Mouse (Mus musculus) ovary, postnatal 10 days (tissue): ENCODE measurements around the gene Parm1.

Experiments used
- DNase-seq: peaks from one replicate; pipeline ENCODE4 v3.0.0; 2022; ENCODE audit warnings: low spot score

Gene Parm1

GRCm38 (mm10) chr5:91517480-91518301 lies at the start of gene Parm1:
Gene Parm1 (plus strand): TSS chr5:91517615.
- peak; percentile 69 for DNase-seq

GRCm38 (mm10) chr5:91475241-91475640 lies 42.2 kb upstream of the Parm1 start:
- no peak for DNase-seq

GRCm38 (mm10) chr5:91476863-91477262 lies 40.6 kb upstream of the Parm1 start:
- DNase-seq, result no peak

DNA sequence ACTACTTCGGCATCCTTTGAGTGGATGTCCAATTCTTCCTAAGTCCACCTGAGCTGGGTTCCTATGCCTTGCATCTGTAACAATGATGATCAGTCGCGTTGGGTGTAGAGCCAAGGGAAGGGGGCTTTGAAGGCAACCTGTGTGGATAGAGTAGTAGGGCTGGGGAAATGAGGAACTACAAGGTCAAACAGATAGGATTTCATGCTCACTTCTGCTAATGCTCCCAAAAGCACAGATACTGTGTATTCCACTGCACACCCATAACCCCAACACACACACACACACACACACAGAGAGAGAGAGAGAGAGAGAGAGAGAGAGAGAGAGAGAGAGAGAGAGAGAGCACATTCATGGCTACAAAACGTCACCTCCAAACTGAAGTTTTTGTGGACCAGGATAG lies 38.7 kb upstream of the Parm1 start:
- DNase-seq, result no peak

- DNase-seq, result no peak
Measured at GRCm38 (mm10) chr5:91480129-91480528, 37.3 kb upstream of the Parm1 start.

DNA sequence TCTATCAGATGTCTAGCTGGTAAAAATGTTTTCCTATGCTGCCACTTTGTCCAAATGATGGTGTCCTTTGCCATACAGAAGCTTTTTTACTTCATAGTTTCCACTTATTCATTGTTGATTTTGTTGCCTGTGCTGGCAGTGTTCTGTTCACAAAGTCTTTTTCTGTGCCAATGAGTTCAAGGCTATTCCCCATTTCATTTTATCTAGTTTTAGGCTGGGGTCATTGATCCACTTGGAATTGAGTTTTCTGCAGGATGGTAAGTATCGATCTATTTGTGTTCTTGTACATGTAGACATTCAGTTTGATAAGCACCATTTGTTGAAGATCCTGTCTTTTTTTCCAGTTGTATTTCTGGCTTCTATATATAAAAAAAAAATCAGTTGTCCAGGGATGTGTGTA lies 33.1 kb upstream of the Parm1 start:
- DNase-seq, result no peak

- no peak for DNase-seq
Measured at GRCm38 (mm10) chr5:91494456-91494855, 23.0 kb upstream of the Parm1 start.

- no peak for DNase-seq
Measured at GRCm38 (mm10) chr5:91501361-91501760, 16.1 kb upstream of the Parm1 start.

GRCm38 (mm10) chr5:91502366-91502765 lies 15.0 kb upstream of the Parm1 start:
- DNase-seq, result no peak

GRCm38 (mm10) chr5:91504320-91504922 lies 13.0 kb upstream of the Parm1 start:
- no peak for DNase-seq

DNA sequence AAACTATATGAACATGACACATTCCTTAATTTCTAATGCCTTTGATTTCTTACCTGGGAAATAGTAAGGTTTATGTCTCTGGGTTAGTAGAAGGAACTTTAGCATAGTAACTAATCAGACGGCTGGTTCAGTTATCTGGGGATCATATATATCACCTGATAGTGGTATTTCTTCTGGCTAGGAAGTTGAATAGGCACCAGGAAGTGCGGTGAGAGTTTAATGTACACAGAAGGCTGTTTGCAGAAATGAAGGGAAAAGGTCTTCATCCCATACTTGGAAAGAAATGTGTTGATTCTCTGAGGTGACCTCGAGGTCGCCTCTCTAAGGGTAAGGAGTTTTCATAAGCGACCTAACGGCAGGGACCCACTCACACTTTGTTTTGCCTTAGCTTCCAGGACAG lies 338 bp upstream of the Parm1 start:
- DNase-seq, result no peak

DNA sequence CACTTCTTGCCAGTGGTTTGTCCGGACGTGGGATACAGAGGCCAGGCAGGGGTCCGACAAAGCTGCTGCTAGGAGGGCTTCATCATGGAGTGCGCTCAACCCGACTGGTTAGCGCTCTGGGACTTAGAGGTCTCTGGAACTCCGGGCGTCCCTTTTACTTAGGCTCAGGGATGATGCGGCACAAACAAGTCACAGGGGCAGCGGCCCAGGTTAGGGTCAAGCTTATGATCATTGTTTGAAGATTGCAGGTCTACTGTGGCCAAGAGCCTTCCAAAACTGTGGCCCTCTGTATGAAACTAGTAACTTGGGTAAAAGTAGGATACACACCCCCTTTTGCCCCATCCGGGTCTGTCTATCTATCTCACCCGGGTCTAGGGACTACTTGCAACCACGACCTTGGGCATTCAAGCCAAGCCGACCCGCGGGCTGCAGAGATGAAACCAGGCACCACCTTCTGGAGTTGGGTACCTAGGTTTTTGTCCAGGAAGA lies 931 bp downstream of the Parm1 start:
- no peak for DNase-seq

- peak; percentile 8 for DNase-seq
Measured at GRCm38 (mm10) chr5:91518946-91519345, 1.5 kb downstream of the Parm1 start.

- no peak for DNase-seq
Measured at GRCm38 (mm10) chr5:91519521-91519920, 2.1 kb downstream of the Parm1 start.

GRCm38 (mm10) chr5:91532748-91533496 lies 15.5 kb downstream of the Parm1 start:
- DNase-seq, result no peak

DNA sequence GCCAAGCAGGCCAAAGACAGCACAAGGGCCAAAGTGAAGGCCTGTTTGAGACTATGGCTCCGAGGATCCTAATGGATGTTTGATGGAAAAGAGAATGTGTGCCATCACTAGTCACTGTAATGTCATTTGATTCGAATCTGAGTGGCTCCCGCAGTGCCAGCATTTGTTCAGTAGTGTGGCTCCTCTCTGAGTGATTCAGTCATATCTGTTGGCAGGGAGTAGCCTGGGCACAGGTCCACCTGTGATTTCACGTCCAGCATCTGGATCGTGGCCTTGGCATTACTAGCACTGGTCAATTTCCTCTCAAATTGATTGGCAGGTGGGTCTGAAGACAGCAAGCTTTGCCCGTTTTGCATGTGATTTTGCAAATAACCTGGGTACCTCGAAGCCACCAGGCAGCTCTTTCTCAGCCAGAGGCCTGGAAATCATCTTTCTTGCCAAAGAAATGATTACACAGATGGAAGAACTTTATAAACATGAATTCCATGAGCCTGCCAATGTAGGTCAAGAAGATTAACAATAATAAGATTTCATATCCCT lies 41.7 kb downstream of the Parm1 start:
- no peak for DNase-seq

- DNase-seq, result no peak
Measured at GRCm38 (mm10) chr5:91559711-91560110, 42.3 kb downstream of the Parm1 start.

GRCm38 (mm10) chr5:91561394-91561793 lies 44.0 kb downstream of the Parm1 start:
- DNase-seq, result no peak

DNA sequence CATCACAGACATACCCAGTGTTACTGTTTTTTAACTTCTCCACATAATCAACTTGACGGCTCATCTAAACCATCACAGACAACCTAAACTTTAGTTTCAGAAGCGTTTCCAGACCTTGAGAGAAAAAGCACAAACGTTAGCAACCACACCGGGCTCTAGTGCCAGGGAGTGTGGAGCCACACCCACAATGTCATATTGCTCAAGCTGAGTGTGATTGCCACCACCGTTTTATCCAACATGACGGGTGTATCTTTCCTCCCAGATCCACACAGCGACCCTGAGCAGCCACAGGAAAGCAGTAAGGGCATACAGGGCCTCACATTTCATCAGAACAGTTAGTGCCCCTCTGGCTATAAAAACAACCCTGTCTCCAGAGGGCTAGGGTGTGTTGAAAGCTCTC lies 45.1 kb downstream of the Parm1 start:
- DNase-seq, result no peak

GRCm38 (mm10) chr5:91564054-91564453 lies 46.6 kb downstream of the Parm1 start:
- no peak for DNase-seq

DNA sequence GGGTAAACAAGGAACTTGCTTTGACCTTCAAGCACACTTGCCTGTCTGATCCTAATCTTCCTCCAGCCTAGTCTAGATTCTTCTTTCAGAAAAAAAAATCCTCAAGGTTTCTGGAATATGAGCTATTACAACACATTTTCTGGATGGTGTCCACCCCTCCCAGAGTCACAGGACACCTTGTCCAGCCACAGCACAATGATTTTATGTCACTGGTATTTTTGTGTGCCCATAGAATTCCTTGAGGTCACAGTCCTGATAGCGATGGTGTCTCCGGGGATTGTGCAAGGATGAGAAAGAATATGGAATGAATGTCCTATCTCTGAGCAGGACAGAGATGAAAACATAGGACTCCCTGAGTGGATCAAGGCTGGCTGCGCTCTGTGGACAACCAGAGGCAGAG lies 48.0 kb downstream of the Parm1 start:
- no peak for DNase-seq

GRCm38 (mm10) chr5:91566591-91566990 lies 49.2 kb downstream of the Parm1 start:
- DNase-seq, result no peak

- no peak for DNase-seq
Measured at GRCm38 (mm10) chr5:91574211-91574610, 56.8 kb downstream of the Parm1 start.
